Mouse (Mus musculus) forebrain, embryonic 12.5 days (tissue): Measurements from ENCODE around the gene Rnf126. TPM values are rescaled to one million over a fixed set of nuclear protein-coding genes. Genes with fewer than 3 reads are reported as not detected.

ENCODE experiments used
- ATAC-seq: fragments of 200-750 bp; cut with Nextera tagmentation; 2 replicates; pipeline ENCODE4 v1.8.0; 2017; ENCODE audit warnings: moderate TSS enrichment; ENCODE audit not compliant: low FRiP score
- H3K27ac ChIP-seq: fragments of 300-500 bp; sonication (generic); 2 replicates; pipeline ENCODE4 v1.5.1; 2016; ENCODE audit warnings: mild to moderate bottlenecking
- H3K27me3 ChIP-seq: fragments of 300-500 bp; sonication (generic); 2 replicates; pipeline ENCODE4 v1.6.1; 2016; ENCODE audit warnings: mild to moderate bottlenecking
- H3K36me3 ChIP-seq: fragments of 300-500 bp; sonication (generic); replicated peaks from 2 replicates; pipeline ENCODE4 v1.6.1; 2016; ENCODE audit warnings: mild to moderate bottlenecking
- H3K4me1 ChIP-seq: fragments of 300-500 bp; sonication (generic); 2 replicates; pipeline ENCODE4 v1.6.1; 2016
- H3K4me2 ChIP-seq: fragments of 300-500 bp; sonication (generic); 2 replicates; pipeline ENCODE4 v1.6.1; 2016; ENCODE audit warnings: mild to moderate bottlenecking, moderate library complexity
- H3K4me3 ChIP-seq: fragments of 300-500 bp; sonication (generic); replicated peaks from 2 replicates; pipeline ENCODE4 v1.5.1; 2016; ENCODE audit warnings: mild to moderate bottlenecking
- H3K9ac ChIP-seq: fragments of 300-500 bp; sonication (generic); 2 replicates; pipeline ENCODE4 v1.6.1; 2016; ENCODE audit warnings: mild to moderate bottlenecking
- H3K9me3 ChIP-seq: fragments of 300-500 bp; sonication (generic); 2 replicates; pipeline ENCODE4 v1.6.1; 2016
- WGBS: fragments of 180-500 bp; shearing (Covaris S2); methylation state at CpG from one replicate; pipeline ENCODE4 v1.1.7; 2016; 5-methylcytosine and 5-hydroxymethylcytosine counted together
- polyA plus RNA-seq: library from polyadenylated mRNA; unstranded; fragments of >200 nt; fragmentation: Nextera tagmentation; extraction: Ambion mirVana; gene quantifications from 2 replicates; pipeline ENCODE4 v1.2.1, GENCODE M21; 2016

Gene Rnf126
- polyA plus RNA-seq, 1 experiment from 2014 or later, result 103 TPM

DNA sequence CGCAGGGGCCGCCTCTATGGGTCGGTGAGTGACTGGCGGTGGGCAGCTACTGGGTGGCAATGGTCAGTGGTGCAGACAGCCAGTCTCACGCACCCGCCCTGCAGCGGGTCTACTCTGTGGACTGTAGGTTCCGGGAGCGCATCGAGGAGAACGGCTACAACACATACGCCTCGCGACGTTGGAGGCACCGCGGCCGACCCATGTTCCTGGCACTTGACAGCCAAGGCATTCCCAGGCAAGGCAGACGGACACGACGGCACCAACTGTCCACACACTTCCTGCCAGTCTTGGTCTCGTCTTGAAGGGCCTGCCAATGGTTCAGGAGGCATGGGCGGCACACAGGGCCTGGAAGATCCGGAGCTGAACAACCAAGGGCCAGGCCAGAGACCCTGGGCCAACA, 10.1 kb downstream of the Rnf126 start:
- Histone ChIP-seq H3K4me2 (no peak overlapping the region), H3K27me3 (0 out of 2 replicates have a peak, but pooled peaks cover 10% of the 10 kb centered on the region), H3K9me3 (no peaks in the 10 kb centered on the region), H3K4me3 (no peak overlapping the region), H3K36me3 (peaks cover 58% of the 10 kb centered on the region), H3K9ac (no peak overlapping the region), H3K27ac (no peak overlapping the region), H3K4me1 (peaks cover 12% of the 10 kb centered on the region)
- no peak for ATAC-seq
- 91% methylated on average over 24 of the region's 24 CpGs for WGBS

- Histone ChIP-seq H3K9me3 (no peaks in the 10 kb centered on the region), H3K9ac (no peak overlapping the region), H3K4me3 (no peak overlapping the region), H3K27me3 (0 out of 2 replicates have a peak, but pooled peaks cover 10% of the 10 kb centered on the region), H3K27ac (no peak overlapping the region), H3K36me3 (peaks cover 50% of the 10 kb centered on the region), H3K4me1 (peaks cover 12% of the 10 kb centered on the region), H3K4me2 (no peak overlapping the region)
- 81% methylated on average over 3 of the region's 3 CpGs for WGBS
- ATAC-seq, result no peak
Measured at GRCm38 (mm10) chr10:79755854-79756253, 10.9 kb downstream of the Rnf126 start.

GRCm38 (mm10) chr10:79754856-79755516, 11.8 kb downstream of the Rnf126 start, which contains the start of gene Fgf22:
Gene Fgf22, plus strand, starts transcription at chr10:79755076.
- Histone ChIP-seq H3K36me3 (peaks cover 41% of the 10 kb centered on the region), H3K9me3 (no peaks in the 10 kb centered on the region), H3K4me1 (peaks cover 12% of the 10 kb centered on the region), H3K27me3 (0 out of 2 replicates have a peak, but pooled peaks cover 10% of the 10 kb centered on the region), H3K4me3 (peak within 1 kb of the TSS; percentile 39), H3K27ac (no peak within 1 kb of the TSS), H3K4me2 (peak within 1 kb of the TSS; percentile 71), H3K9ac (peak within 1 kb of the TSS; percentile 47)
- ATAC-seq, result peak; percentile 91
- 1% methylated on average over 36 of the region's 36 CpGs for WGBS

DNA sequence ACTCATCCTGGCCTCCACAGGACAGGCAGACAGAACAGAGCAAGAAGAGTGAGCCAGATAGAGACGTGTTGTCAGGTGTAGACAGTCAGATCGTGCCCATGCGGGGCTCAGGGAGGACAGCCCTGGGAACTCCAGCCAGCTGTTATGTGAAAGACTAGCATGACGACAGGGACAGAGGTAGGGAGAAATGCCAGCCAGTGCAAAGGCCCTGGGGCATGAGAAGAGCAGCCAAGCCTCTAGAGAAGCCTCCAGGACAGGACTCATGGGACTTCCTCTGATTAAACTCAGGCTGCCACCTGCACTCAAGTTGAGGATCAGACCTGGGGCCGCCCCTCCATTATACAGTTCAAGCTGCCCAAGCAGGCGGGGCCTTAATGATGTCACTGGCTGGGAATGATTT, 18.3 kb downstream of the Rnf126 start:
- H3K9ac ChIP-seq, result no peak overlapping the region
- ATAC-seq, result no peak
- no peak overlapping the region for H3K27ac ChIP-seq
- H3K36me3 ChIP-seq, result peaks cover 6% of the 10 kb centered on the region
- 76% methylated on average over 6 of the region's 6 CpGs for WGBS
- 0 out of 2 replicates have a peak, but pooled peaks cover 7% of the 10 kb centered on the region for H3K27me3 ChIP-seq
- H3K4me2 ChIP-seq, result no peak overlapping the region
- no peaks in the 10 kb centered on the region for H3K9me3 ChIP-seq
- H3K4me3 ChIP-seq, result no peak overlapping the region
- peaks cover 10% of the 10 kb centered on the region for H3K4me1 ChIP-seq

DNA sequence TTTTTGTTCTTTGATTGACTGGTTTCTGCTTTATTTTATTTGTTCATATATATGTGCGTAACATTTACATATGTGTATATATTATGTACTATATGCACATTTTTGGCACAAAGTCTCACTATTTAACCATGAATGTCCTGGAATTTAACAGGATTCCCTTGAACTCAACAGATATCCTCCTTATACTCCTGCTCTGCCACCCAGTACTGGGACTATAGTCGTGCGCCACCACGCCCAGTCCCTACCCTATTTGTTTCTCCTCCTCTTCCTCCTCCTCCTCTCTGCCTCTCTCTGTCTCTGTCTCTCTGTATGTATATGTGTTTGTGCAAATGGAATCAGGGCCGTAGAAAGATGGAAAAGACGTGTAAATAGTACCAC, 20.0 kb downstream of the Rnf126 start:
- Histone ChIP-seq H3K27ac (no peak overlapping the region), H3K9ac (0 out of 2 replicates have a peak overlapping the region, but pooled peaks have one; percentile 29), H3K4me1 (peaks cover 10% of the 10 kb centered on the region), H3K36me3 (peaks cover 21% of the 10 kb centered on the region), H3K9me3 (no peaks in the 10 kb centered on the region), H3K27me3 (0 out of 2 replicates have a peak, but pooled peaks cover 1% of the 10 kb centered on the region), H3K4me3 (peak overlapping the region; percentile 19; the same call in 1 of the 2 replicates), H3K4me2 (peak overlapping the region; percentile 53)
- ATAC-seq, result peak; percentile 67
- WGBS, result 29% methylated on average over 6 of the region's 6 CpGs

GRCm38 (mm10) chr10:79745898-79746773, 20.6 kb downstream of the Rnf126 start, which contains the start of gene Polrmt:
Gene Polrmt, minus strand, starts transcription at chr10:79746581.
- ATAC-seq, result peak; percentile 97
- no peaks in the 10 kb centered on the region for H3K9me3 ChIP-seq
- peak within 1 kb of the TSS; percentile 69 for H3K4me2 ChIP-seq
- H3K9ac ChIP-seq, result peak within 1 kb of the TSS; percentile 65
- WGBS, result 4% methylated on average over 38 of the region's 38 CpGs
- H3K27me3 ChIP-seq, result no peaks in the 10 kb centered on the region
- no peak within 1 kb of the TSS for H3K27ac ChIP-seq
- H3K4me3 ChIP-seq, result peak within 1 kb of the TSS; percentile 63
- peaks cover 27% of the 10 kb centered on the region for H3K36me3 ChIP-seq
- H3K4me1 ChIP-seq, result peaks cover 10% of the 10 kb centered on the region

GRCm38 (mm10) chr10:79745411-79745810, 21.3 kb downstream of the Rnf126 start:
- WGBS, result 90% methylated on average over 3 of the region's 3 CpGs
- H3K27me3 ChIP-seq, result no peaks in the 10 kb centered on the region
- H3K4me3 ChIP-seq, result peak overlapping the region; percentile 63
- no peak overlapping the region for H3K9ac ChIP-seq
- ATAC-seq, result no peak
- peaks cover 35% of the 10 kb centered on the region for H3K36me3 ChIP-seq
- H3K4me2 ChIP-seq, result peak overlapping the region; percentile 69
- H3K27ac ChIP-seq, result no peak overlapping the region
- 0 out of 2 replicates have a peak, but pooled peaks cover under 1% of the 10 kb centered on the region for H3K9me3 ChIP-seq
- peaks cover 10% of the 10 kb centered on the region for H3K4me1 ChIP-seq

- 92% methylated on average over 15 of the region's 15 CpGs for WGBS
- H3K27me3 ChIP-seq, result no peaks in the 10 kb centered on the region
- peaks cover 51% of the 10 kb centered on the region for H3K36me3 ChIP-seq
- no peak for ATAC-seq
- H3K4me2 ChIP-seq, result no peak overlapping the region
- no peak overlapping the region for H3K4me3 ChIP-seq
- no peak overlapping the region; the same call in 1 of the 2 replicates for H3K9ac ChIP-seq
- peaks cover 10% of the 10 kb centered on the region for H3K4me1 ChIP-seq
- no peak overlapping the region for H3K27ac ChIP-seq
- peaks cover 16% of the 10 kb centered on the region for H3K9me3 ChIP-seq
Measured at GRCm38 (mm10) chr10:79743650-79744365, 22.9 kb downstream of the Rnf126 start.

DNA sequence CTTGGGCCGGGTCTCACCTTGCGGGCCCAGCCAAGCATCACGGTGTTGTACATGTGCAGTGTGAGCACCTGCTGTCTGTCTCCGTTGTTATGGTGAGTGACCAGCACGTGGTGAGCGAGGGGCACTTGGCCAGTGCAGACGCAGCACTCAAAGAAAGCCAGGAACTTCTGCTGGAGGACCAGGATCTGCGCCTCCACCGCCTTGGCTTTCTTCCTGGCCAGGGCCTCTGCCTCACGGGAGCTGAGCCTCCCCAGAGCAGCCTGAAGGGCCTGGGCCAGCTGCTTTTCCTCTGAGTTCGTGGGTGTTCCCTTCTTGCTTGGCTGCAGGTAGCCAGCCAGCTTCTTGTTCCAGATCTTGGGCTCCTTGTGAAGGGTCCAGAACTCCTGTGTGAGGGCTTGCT, 23.6 kb downstream of the Rnf126 start:
- H3K36me3 ChIP-seq, result peaks cover 57% of the 10 kb centered on the region
- H3K9me3 ChIP-seq, result peaks cover 21% of the 10 kb centered on the region
- H3K4me1 ChIP-seq, result peaks cover 10% of the 10 kb centered on the region
- ATAC-seq, result no peak
- no peak overlapping the region for H3K9ac ChIP-seq
- H3K27me3 ChIP-seq, result no peaks in the 10 kb centered on the region
- H3K4me3 ChIP-seq, result no peak overlapping the region
- no peak overlapping the region for H3K27ac ChIP-seq
- WGBS, result 90% methylated on average over 11 of the region's 11 CpGs
- H3K4me2 ChIP-seq, result no peak overlapping the region

- Histone ChIP-seq H3K36me3 (peaks cover 80% of the 10 kb centered on the region), H3K4me1 (peaks cover 5% of the 10 kb centered on the region), H3K4me3 (no peak overlapping the region), H3K27me3 (peaks cover 7% of the 10 kb centered on the region), H3K4me2 (no peak overlapping the region), H3K27ac (0 out of 2 replicates have a peak overlapping the region, but pooled peaks have one; percentile 8), H3K9ac (no peak overlapping the region), H3K9me3 (peaks cover 21% of the 10 kb centered on the region)
- WGBS, result 52% methylated on average over 11 of the region's 11 CpGs
- ATAC-seq, result no peak
Measured at GRCm38 (mm10) chr10:79740863-79741262, 25.9 kb downstream of the Rnf126 start.

GRCm38 (mm10) chr10:79739234-79739633, 27.5 kb downstream of the Rnf126 start:
- Histone ChIP-seq H3K9ac (no peak overlapping the region), H3K9me3 (peaks cover 25% of the 10 kb centered on the region), H3K27me3 (peaks cover 19% of the 10 kb centered on the region), H3K4me2 (no peak overlapping the region), H3K4me3 (no peak overlapping the region), H3K4me1 (peaks cover 7% of the 10 kb centered on the region; the same call in 1 of the 2 replicates), H3K27ac (no peak overlapping the region), H3K36me3 (peaks cover 94% of the 10 kb centered on the region)
- 98% methylated on average over 28 of the region's 28 CpGs for WGBS
- ATAC-seq, result no peak
